Mouse (Mus musculus) thymus, postnatal 14 days (tissue): ENCODE results near the gene Des.
A peak's percentile ranks its signal among the peaks of the same experiment; 100 is the strongest.

Experiments used
- DNase-seq: peaks from one replicate; pipeline ENCODE4 v3.0.0; 2021

The Des gene

GRCm38 (mm10) chr1:75360112-75361031 is at the start of gene Des:
Gene Des (plus strand): TSS chr1:75360329.
- no peak for DNase-seq

- no peak for DNase-seq
These were observed 48.4 kb upstream of the Des start for GRCm38 (mm10) chr1:75311694-75312093.

GRCm38 (mm10) chr1:75315011-75315410 is 45.1 kb upstream of the Des start:
- DNase-seq = no peak

GRCm38 (mm10) chr1:75315456-75316365 is 44.4 kb upstream of the Des start:
- DNase-seq = peak; percentile 18

- DNase-seq = no peak
These were observed 43.3 kb upstream of the Des start for GRCm38 (mm10) chr1:75316861-75317240.

GRCm38 (mm10) chr1:75317241-75318201 is 42.6 kb upstream of the Des start, which contains the start of gene Dnpep:
Gene Dnpep (minus strand): TSS chr1:75317990.
- peak; percentile 100 for DNase-seq

- peak; percentile 22 for DNase-seq
These were observed 41.8 kb upstream of the Des start for GRCm38 (mm10) chr1:75318301-75318700.

- DNase-seq = no peak
These were observed 41.4 kb upstream of the Des start for GRCm38 (mm10) chr1:75318736-75319135.

GRCm38 (mm10) chr1:75319166-75319565 is 41.0 kb upstream of the Des start:
- no peak for DNase-seq

- no peak for DNase-seq
These were observed 32.7 kb upstream of the Des start for GRCm38 (mm10) chr1:75327461-75327860.

GRCm38 (mm10) chr1:75331271-75331670 is 28.9 kb upstream of the Des start:
- DNase-seq = no peak

- no peak for DNase-seq
These were observed 23.7 kb upstream of the Des start for GRCm38 (mm10) chr1:75336461-75336860.

- DNase-seq = no peak
These were observed 23.0 kb upstream of the Des start for GRCm38 (mm10) chr1:75337097-75337496.

- no peak for DNase-seq
These were observed 21.9 kb upstream of the Des start for GRCm38 (mm10) chr1:75338091-75338694.

GRCm38 (mm10) chr1:75339337-75339736 is 20.8 kb upstream of the Des start:
- no peak for DNase-seq

GRCm38 (mm10) chr1:75340519-75340918 is 19.6 kb upstream of the Des start:
- DNase-seq = no peak

GRCm38 (mm10) chr1:75342874-75343416 is 17.2 kb upstream of the Des start:
- peak; percentile 30 for DNase-seq

- no peak for DNase-seq
These were observed 15.7 kb upstream of the Des start for GRCm38 (mm10) chr1:75344291-75345035.

GRCm38 (mm10) chr1:75345036-75345935 is 14.8 kb upstream of the Des start:
- DNase-seq = no peak

- no peak for DNase-seq
These were observed 12.8 kb upstream of the Des start for GRCm38 (mm10) chr1:75347279-75347678.
